In genomic region chr6:5645150-5645732, GRCm38 (mm10) we compare ENCODE assay signal across 9 mouse cellular contexts.
A peak's percentile ranks its signal among the peaks of the same experiment; 100 is the strongest.
DNase-seq lines count a peak whose midpoint lies in the region; ATAC-seq and TF ChIP-seq lines count a peak whose summit lies in the region.
"Had no signal": no experiment of that assay in that cellular context is flagged by ENCODE, and none has a peak within 500 bp of the region (broad histone marks: within the 10 kb centered on the region; RNA-seq: fewer than 3 reads in every experiment).

No protein-coding gene starts in this region.

- ATAC-seq in erythroid progenitor cell, adult 5-6 weeks (replicated peaks; ENCODE audit: low FRiP score, poor library complexity, severe bottlenecking): no peak

- peak; percentile 26 for DNase-seq in MEL-GATA-1-ER (ENCODE audit: extremely low read depth, low read depth)
- DNase-seq in brain, embryonic 14.5 days (ENCODE audit: low read depth): peak; percentile 93
- peak; percentile 46 for DNase-seq in fibroblast of lung, adult 2 months (ENCODE audit: low read depth)
- DNase-seq in heart, postnatal 4 days: peak; percentile 83
- DNase-seq in layer of hippocampus, adult 2 months (ENCODE audit: low spot score in 2 of 2): peak; percentile 71 to 84
- DNase-seq in lung, postnatal 25 days (ENCODE audit: low spot score): peak; percentile 54
- DNase-seq in right cerebral cortex, adult 2 months (ENCODE audit: low spot score in 2 of 2): peak; percentile 77 to 87

- TF ChIP-seq POLR2A in brain, embryonic 14.5 days (IDR thresholded peaks at IDR 0.05; ENCODE audit: borderline replicate concordance, extremely low read depth, insufficient read depth, insufficient read length, poor library complexity, severe bottlenecking): no peak

- peak; percentile 93 for TF ChIP-seq CTCF in brain, embryonic 14.5 days (IDR thresholded peaks at IDR 0.05; ENCODE audit: borderline replicate concordance, extremely low read depth, insufficient read depth, insufficient read length)
- TF ChIP-seq CTCF in layer of hippocampus, adult 2 months (conservative IDR thresholded peaks at IDR 0.05): peak; percentile 95

- no peak overlapping the region for H3K4me3 ChIP-seq in layer of hippocampus, adult 2 months
- H3K4me3 ChIP-seq: liver, embryonic 15.5 days had no signal

- no peak overlapping the region for H3K27ac ChIP-seq in layer of hippocampus, adult 2 months
- H3K27ac ChIP-seq: liver, embryonic 15.5 days had no signal

Comparison
In these comparisons a context has a peak if more than half of its experiments do, and no peak if none do; other contexts are left out.
1. DNase-seq: peak in every context shown above with its lines; median percentile 93 in brain, embryonic 14.5 days; 83 in heart, postnatal 4 days; 82 in right cerebral cortex, adult 2 months; 78 in layer of hippocampus, adult 2 months; 54 in lung, postnatal 25 days; 46 in fibroblast of lung, adult 2 months; 26 in MEL-GATA-1-ER.